Mouse (Mus musculus) kidney, embryonic 14.5 days (tissue): ENCODE measurements at regions not wholly inside any gene's neighbourhood (a gene's known extent, or its start where the extent isn't known, plus 50 kb on each side); places are given as distances from the start of the nearest gene placed in this dataset.
A peak's percentile ranks its signal among the peaks of the same experiment; 100 is the strongest.

Source experiments
- ATAC-seq: fragments of 200-750 bp; cut with Nextera tagmentation; 2 replicates; pipeline ENCODE4 v1.8.0; 2017; ENCODE audit warnings: moderate number of reproducible peaks, mild to moderate bottlenecking, moderate TSS enrichment, moderate library complexity; ENCODE audit not compliant: low FRiP score, low TSS enrichment
- H3K27ac ChIP-seq: fragments of 300-500 bp; sonication (generic); 2 replicates; pipeline ENCODE4 v1.5.1; 2014; ENCODE audit warnings: low read depth, mild to moderate bottlenecking, low read length, moderate library complexity, mixed read lengths
- H3K27me3 ChIP-seq: fragments of 300-500 bp; sonication (generic); 2 replicates; pipeline ENCODE4 v1.6.1; 2014; ENCODE audit warnings: mild to moderate bottlenecking, low read length; ENCODE audit not compliant: control insufficient read depth, insufficient read depth
- H3K36me3 ChIP-seq: fragments of 300-500 bp; sonication (generic); 2 replicates; pipeline ENCODE4 v1.6.1; 2014; ENCODE audit warnings: low read length, mixed read lengths; ENCODE audit not compliant: control insufficient read depth, insufficient read depth
- H3K4me1 ChIP-seq: fragments of 300-500 bp; sonication (generic); 2 replicates; pipeline ENCODE4 v1.6.1; 2014; ENCODE audit warnings: low read length, mixed read lengths; ENCODE audit not compliant: control insufficient read depth, insufficient read depth
- H3K4me2 ChIP-seq: fragments of 300-500 bp; sonication (generic); replicated peaks from 2 replicates; pipeline ENCODE4 v1.6.1; 2014; ENCODE audit warnings: low read depth, mild to moderate bottlenecking, low read length
- H3K4me3 ChIP-seq: fragments of 300-500 bp; sonication (generic); 2 replicates; pipeline ENCODE4 v1.5.1; 2014; ENCODE audit warnings: mild to moderate bottlenecking, low read length
- H3K9ac ChIP-seq: fragments of 300-500 bp; sonication (generic); 2 replicates; pipeline ENCODE4 v1.6.1; 2014; ENCODE audit warnings: low read depth, mild to moderate bottlenecking, low read length, moderate library complexity
- H3K9me3 ChIP-seq: fragments of 300-500 bp; sonication (generic); 2 replicates; pipeline ENCODE4 v1.6.1; 2016; ENCODE audit warnings: low read length; ENCODE audit not compliant: control insufficient read depth
- WGBS: fragments of 180-500 bp; shearing (Covaris S2); extraction: QIAGEN DNeasy Blood & Tissue Kit; methylation state at CpG from one replicate; pipeline ENCODE4 v1.1.7; 2014; 5-methylcytosine and 5-hydroxymethylcytosine counted together

DNA sequence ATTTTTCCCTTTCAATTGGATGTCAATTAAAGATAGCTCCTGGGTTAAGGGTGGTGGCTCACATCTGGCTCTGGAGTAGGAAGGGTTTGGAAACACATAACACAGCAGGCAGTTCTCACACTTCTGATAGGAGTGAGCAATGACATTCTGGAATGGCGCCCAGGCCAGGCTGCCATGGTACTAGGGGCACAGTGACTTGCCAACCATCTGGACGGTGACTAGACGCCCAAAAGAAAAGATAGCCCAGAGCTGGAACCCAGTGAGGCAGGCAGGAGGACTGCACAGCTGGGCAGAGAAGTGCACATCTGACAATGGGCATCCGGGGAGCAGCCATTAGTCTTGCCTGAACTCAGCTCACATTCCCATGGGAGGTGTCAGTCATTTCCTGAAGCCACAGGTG is 62.8 kb upstream of the Oxtr start:
- WGBS, result 70% methylated on average over 4 of the region's 4 CpGs
- Histone ChIP-seq H3K9ac (no peak overlapping the region), H3K9me3 (no peaks in the 10 kb centered on the region), H3K36me3 (no peaks in the 10 kb centered on the region), H3K27me3 (no peaks in the 10 kb centered on the region), H3K27ac (no peak overlapping the region; the same call in 1 of the 2 replicates), H3K4me1 (no peaks in the 10 kb centered on the region; the same call in 1 of the 2 replicates), H3K4me2 (no peak overlapping the region), H3K4me3 (no peak overlapping the region)
- ATAC-seq, result peak; percentile 22; the same call in 1 of the 2 replicates

DNA sequence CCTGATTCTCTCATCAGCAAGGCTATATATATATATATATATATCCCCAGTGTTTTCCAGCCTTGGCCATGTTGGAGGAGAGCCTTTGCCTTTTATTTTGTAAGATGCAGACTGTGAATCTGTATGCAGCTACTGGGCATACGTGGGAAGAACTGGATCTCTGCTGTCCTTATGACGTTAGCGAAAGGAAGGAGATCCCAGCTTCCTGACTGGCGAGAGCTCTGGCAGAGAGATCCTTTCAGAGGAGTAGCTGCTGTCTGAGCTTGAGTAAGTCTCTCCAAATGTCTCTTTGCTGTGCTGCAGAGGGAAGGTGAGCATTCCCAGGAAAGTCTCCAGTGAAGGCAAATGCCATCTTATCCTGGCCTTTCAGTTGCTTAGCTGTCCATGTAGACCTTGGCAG is 61.6 kb upstream of the Oxtr start:
- H3K4me3 ChIP-seq, result no peak overlapping the region
- no peaks in the 10 kb centered on the region for H3K27me3 ChIP-seq
- H3K27ac ChIP-seq, result no peak overlapping the region
- H3K36me3 ChIP-seq, result no peaks in the 10 kb centered on the region
- no peak for ATAC-seq
- H3K4me1 ChIP-seq, result no peaks in the 10 kb centered on the region; the same call in 1 of the 2 replicates
- H3K4me2 ChIP-seq, result no peak overlapping the region
- no peak overlapping the region for H3K9ac ChIP-seq
- H3K9me3 ChIP-seq, result no peaks in the 10 kb centered on the region
- 74% methylated on average over 4 of the region's 4 CpGs for WGBS

DNA sequence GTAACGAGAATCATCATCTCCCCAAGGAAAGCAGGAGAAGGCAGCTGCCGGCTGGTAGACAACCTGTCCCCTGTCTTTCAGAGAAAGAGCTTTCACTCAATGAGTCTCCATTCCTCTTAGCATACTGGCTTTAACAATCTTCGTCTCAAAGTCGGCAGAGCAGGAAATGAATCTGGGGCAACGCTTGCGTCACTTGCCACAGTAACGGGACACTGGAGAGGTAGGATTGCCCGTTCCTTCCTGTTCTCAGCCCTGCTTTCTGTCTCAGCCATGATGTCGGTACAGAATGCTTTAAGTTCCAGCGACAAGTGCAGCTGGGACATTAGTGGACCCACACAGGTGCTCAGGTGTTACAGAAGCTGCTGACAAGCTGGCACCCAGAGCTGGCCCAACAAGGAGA is 57.5 kb upstream of the Oxtr start:
- H3K9me3 ChIP-seq, result no peaks in the 10 kb centered on the region
- H3K36me3 ChIP-seq, result no peaks in the 10 kb centered on the region
- H3K27me3 ChIP-seq, result no peaks in the 10 kb centered on the region
- H3K27ac ChIP-seq, result no peak overlapping the region
- H3K4me1 ChIP-seq, result no peaks in the 10 kb centered on the region
- H3K9ac ChIP-seq, result no peak overlapping the region
- 71% methylated on average over 10 of the region's 10 CpGs for WGBS
- H3K4me2 ChIP-seq, result no peak overlapping the region
- no peak overlapping the region for H3K4me3 ChIP-seq
- ATAC-seq, result no peak

- Histone ChIP-seq H3K36me3 (no peaks in the 10 kb centered on the region), H3K4me3 (no peak overlapping the region), H3K27me3 (no peaks in the 10 kb centered on the region), H3K4me1 (no peaks in the 10 kb centered on the region), H3K9ac (no peak overlapping the region), H3K4me2 (no peak overlapping the region), H3K9me3 (no peaks in the 10 kb centered on the region), H3K27ac (no peak overlapping the region)
- no peak; the same call in 1 of the 2 replicates for ATAC-seq
- WGBS, result 66% methylated on average over 5 of the region's 5 CpGs
Observed at GRCm38 (mm10) chr6:112546033-112546432, 56.3 kb upstream of the Oxtr start.

DNA sequence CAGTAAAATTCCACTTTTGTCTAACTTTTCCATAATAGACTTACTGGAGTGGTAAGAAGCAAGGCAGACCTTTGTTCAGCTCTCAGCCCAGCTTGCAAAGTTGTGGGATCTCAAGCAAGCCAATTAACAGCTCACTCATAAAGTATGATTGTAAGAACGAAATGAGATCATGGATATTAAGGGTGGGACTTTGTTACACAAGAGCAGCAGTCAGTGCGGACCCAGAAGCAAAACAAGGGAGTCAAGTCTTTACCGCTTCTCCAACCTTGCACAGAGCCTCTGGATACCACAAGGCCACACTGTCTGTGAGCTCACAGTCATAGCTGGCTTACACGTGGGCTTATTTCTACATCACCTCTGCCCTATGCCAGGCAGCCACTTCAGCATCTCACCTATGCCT is 54.6 kb upstream of the Oxtr start:
- Histone ChIP-seq H3K36me3 (no peaks in the 10 kb centered on the region), H3K27me3 (no peaks in the 10 kb centered on the region), H3K4me3 (no peak overlapping the region), H3K4me1 (no peaks in the 10 kb centered on the region), H3K9ac (no peak overlapping the region), H3K27ac (no peak overlapping the region), H3K4me2 (no peak overlapping the region), H3K9me3 (no peaks in the 10 kb centered on the region)
- WGBS, result 92% methylated on average over 4 of the region's 4 CpGs
- ATAC-seq, result no peak

DNA sequence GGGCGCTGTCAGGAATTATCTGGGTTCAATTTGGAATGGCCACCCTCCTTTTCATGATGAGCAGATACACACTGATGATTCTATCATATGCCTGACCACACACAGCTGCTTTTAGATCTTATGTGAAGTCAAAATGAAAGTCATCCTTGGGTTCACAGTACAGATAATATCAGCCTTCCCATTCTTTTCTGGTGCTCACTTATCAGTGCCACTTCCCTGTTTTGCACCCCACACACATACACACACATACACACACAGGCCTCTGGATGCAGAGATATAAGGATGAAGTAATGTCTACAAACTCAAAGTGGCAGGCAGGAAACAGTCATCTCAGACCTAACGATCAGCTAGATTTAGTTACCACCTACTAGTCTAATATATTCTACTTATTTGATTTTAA is 52.9 kb upstream of the Oxtr start:
- Histone ChIP-seq H3K4me3 (no peak overlapping the region), H3K4me2 (no peak overlapping the region), H3K36me3 (no peaks in the 10 kb centered on the region), H3K27ac (no peak overlapping the region), H3K4me1 (no peaks in the 10 kb centered on the region), H3K27me3 (no peaks in the 10 kb centered on the region), H3K9me3 (no peaks in the 10 kb centered on the region), H3K9ac (no peak overlapping the region)
- ATAC-seq, result no peak
- WGBS, result 90% methylated on average over 2 of the region's 2 CpGs
